Mouse (Mus musculus) left cerebral cortex, adult 6 months (tissue): ENCODE data around the gene Rap2a. TPM values are rescaled to one million over a fixed set of nuclear protein-coding genes. Genes with fewer than 3 reads are reported as not detected.

Source experiments
- long read RNA-seq, 2 experiments: library from polyadenylated mRNA; unstranded; transcript quantifications; one replicate each; pipeline ENCODE4 v2.0.0; 2019 to 2020
- polyA plus RNA-seq: library from polyadenylated mRNA; unstranded; fragments of <200 nt; fragmentation: Nextera tagmentation; gene quantifications from 2 replicates; pipeline ENCODE4 v1.2.3, GENCODE M21; 2021

The Rap2a gene
- polyA plus RNA-seq = 13.3 and 13.7 TPM in 2 replicates
- long read RNA-seq, experiment 1, full-length matches to known transcripts = 7 of 49 reads
- long read RNA-seq, experiment 1, partial matches to known transcripts = 42 of 49 reads
- long read RNA-seq, experiment 1, other reads (novel, unspliced or antisense) = 0 of 49 reads
- long read RNA-seq, experiment 2, full-length matches to known transcripts = 6 of 43 reads
- long read RNA-seq, experiment 2, partial matches to known transcripts = 0 of 43 reads
- long read RNA-seq, experiment 2, other reads (novel, unspliced or antisense) = 37 of 43 reads

GRCm38 (mm10) chr14:120477982-120478568 lies at the start of gene Rap2a:
Gene Rap2a (plus strand): TSS chr14:120478444.

Other genes starting within 250 kb of the Rap2a start
- 131 and 158 TPM in 2 replicates for gene Mbnl2, start 202.8 kb upstream of the Rap2a start, polyA plus RNA-seq